Mouse (Mus musculus): ENCODE data around the gene Fzr1.

Gene Fzr1

DNA sequence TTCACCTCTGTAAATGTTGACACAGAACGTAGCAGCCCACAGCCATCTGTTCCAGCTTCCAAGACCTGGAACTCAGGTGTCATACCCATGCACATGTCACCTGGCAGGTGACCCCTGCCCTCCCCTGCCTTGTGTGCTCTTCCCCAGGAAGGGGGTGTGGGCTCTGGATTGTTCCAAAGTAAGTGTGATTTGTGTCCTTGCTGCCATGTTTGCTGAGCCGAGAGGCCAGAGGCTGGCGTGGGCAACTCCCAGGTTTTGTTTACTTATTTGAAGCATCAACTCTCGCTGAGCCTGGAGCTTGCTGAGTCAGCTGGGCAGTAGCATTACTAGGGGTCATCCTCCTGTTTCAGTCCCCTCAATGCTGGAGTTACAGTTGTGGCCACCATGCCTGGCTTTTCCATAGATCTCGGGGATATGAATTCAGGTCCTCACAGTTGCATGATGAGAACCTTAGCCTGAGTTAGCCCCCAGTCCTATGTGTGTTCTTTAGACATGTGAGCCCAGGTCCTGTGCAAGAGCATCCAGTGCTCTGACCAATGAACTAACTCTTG, 10.3 kb upstream of the Fzr1 start, which contains the start of gene Gm48552:
Gm48552 (plus strand) TSS at position 501 of the 551 bp plus-strand sequence.
- in situ Hi-C loops (cut with MboI; ENCODE audit: unreplicated experiment in 2 of 2), result loop anchor here in 1 of 2 experiments (25.0 kb wide), 1 partner anchor 1249 kb away; the partner anchor contains the start of gene Tdg

DNA sequence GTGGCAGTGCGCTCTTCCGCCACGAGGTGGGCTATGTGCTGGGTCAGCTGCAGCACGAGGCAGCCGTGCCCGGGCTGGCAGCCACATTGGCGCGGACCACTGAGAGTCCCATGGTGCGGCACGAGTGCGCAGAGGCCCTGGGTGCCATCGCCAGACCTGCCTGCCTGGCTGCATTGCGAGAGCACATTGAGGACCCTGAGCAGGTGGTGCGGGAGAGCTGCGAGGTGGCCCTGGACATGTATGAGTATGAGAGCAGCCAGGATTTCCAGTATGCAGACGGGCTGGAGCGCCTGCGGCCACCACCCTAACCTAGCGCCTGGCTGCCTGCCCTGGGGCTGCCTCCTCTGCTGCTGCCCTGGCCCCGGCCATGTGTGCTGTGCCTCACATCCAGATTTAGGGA, 9.4 kb upstream of the Fzr1 start:
- in situ Hi-C loops (cut with MboI; ENCODE audit: unreplicated experiment in 2 of 2), result loop anchor here in 1 of 2 experiments (25.0 kb wide), 1 partner anchor 1250 kb away; the partner anchor contains the start of gene Tdg

DNA sequence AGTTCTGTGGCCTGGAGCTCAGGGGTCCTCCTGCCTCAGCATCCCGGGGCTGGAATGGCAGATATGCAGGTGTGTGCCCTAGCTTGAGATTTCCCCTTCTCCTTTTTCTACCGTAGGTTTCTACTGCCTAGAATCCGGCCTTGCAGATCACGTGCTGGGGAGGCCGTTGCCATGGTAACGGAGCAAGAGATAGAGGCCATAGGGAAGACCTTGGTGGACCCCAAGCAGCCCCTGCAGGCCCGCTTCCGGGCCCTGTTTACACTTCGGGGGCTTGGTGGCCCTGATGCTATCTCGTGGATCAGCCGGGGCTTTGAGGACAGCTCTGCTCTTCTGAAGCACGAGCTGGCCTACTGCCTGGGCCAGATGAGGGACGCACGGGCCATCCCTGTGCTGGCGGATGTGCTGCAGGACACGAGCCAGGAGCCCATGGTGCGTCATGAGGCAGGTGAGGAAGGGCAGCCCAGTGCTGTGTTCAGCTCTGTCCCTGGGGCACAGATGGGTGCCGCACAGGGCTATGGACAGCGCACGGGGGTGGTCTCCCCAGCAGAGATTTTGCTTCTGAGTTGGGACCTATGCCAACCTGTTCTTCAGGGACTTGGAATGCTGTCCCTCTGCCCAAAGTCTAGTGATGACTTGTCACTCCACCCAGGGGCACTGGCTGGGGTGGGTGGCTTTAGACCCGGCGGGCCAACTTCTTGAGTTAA, 7.4 kb upstream of the Fzr1 start:
- in situ Hi-C loops (cut with MboI; ENCODE audit: unreplicated experiment in 2 of 2), result loop anchor here in 1 of 2 experiments (25.0 kb wide), 1 partner anchor 1252 kb away; the partner anchor contains the start of gene Tdg

DNA sequence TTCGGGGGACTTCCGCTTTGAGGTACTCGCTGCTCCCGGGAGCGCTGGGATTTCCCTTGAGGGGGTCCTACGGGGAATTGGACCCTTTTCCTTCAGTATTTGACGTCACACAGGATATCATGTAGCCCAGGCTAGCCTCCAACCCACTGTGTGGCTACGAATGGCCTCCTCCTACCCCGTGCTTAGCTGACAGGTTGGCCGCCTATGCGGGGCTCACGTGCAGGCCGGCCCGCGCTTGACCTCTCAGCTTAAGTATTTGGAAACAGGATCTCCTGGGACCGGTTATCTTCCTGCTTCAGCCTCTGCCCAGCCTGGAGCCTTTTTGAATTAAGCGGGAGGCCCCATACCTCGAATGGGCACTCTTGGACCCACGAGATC, 6.3 kb upstream of the Fzr1 start:
- in situ Hi-C loops (cut with MboI; ENCODE audit: unreplicated experiment in 2 of 2), result loop anchor here in 1 of 2 experiments (25.0 kb wide), 1 partner anchor 1253 kb away; the partner anchor contains the start of gene Tdg

DNA sequence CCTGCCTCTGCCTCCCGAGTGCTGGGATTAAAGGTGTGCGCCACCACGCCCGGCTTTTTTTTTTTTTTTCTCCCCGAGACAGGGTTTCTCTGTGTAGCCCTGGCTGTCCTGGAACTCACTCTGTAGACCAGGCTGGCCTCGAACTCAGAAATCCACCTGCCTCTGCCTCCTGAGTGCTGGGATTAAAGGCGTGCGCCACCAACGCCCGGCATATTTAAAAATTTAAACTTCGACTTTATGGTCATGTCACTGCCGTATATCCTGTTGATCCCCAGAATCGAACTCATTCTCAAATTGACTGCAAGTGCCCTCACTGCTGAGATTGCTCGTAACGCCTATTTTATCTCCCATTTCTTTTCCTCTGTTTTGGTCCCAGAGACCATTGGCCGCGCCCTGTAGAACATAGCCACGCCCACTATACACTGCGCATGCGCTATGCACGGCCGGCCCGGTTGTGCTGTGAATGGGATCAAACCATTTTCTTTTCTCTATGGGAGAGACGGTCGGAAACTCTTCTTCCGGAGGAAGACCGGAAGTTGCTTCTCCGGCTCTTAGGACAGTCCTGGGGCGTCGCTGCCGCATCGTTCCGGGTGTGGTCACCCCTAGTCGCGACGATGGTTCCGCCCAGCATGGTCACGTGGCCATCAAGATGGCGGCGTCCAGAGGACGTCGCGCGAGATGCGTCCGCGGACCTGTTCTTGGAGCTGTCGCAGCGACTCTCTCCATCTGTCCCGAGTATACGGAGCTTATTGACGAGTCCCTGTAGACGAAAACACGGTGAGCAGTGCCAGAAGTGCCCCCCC, 5.7 kb upstream of the Fzr1 start, which contains the start of the genes Dohh and Gm48551:
Dohh (plus strand) TSS at position 627 of the 803 bp plus-strand sequence.
Gm48551 (plus strand) TSS at position 665 of the 803 bp plus-strand sequence.
- in situ Hi-C loops (cut with MboI; ENCODE audit: unreplicated experiment in 2 of 2), result loop anchor here in 1 of 2 experiments (25.0 kb wide), 1 partner anchor 1253 kb away; the partner anchor contains the start of gene Tdg

DNA sequence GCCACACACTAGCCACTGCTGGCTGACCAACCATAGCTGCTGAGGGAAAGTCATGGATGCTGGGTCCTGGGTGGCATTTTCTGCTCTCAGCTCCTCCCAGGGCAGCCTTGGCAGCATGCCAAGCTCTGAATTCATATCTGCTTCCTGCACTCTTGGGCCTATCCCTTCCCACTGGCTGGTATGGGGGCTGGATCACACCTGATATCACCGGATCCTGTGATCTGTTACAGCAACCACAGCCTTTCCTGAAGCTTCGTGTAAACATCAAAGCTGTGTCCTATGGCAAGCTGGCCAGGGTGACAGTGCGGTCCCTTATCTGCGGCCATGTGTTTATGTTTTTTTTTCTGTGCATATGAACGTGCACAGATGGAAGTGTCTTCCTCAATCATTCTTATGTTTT, 3.7 kb upstream of the Fzr1 start:
- in situ Hi-C loops (cut with MboI; ENCODE audit: unreplicated experiment in 2 of 2), result loop anchor here in 1 of 2 experiments (25.0 kb wide), 1 partner anchor 1255 kb away; the partner anchor contains the start of gene Tdg

DNA sequence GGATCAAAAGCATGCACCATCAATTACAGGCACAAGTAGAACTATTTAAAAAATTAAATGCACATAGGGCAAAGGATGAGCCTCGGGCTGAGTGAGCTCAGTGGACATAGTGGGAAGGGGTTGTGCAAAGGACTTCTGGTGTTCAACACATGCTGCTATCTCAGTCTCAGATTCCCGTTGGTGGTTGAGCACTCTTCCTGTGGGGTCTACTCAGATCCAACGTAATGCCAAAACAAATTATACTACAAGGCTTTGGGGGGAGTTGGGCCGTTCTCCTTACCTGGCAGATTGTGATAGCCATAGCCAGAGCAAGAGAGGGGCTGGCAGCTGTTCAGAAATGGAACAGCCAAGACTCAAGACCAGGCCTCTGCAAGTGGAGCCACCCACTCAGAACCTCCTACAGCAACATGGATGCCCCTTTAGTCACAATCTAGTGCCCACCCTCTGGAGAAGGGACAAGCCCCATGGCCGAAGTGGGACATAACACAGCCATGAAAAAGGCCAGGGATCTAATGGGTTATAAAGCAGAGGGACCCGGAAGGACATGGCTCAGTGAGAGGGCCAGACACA, 1.6 kb upstream of the Fzr1 start:
- in situ Hi-C loops (cut with MboI; ENCODE audit: unreplicated experiment in 2 of 2), result loop anchor here in 1 of 2 experiments (25.0 kb wide), 1 partner anchor 1257 kb away; the partner anchor contains the start of gene Tdg

DNA sequence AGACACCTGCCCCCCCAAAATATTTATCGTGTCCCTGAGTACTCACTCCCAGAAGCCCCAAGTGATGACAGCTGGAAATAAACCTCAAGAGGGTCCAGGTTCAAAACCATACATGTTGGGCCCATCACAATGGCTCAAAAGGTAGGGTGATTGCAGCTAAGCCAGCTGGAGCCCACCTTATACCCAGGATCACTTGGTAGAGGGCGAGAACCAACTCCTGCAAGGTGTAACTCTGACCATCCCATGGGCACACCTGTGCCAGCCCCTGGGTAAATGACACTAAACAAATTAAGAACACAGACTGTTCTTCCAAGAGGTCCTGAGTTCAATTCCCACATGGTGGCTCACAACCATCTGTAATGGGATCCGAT, 852 bp upstream of the Fzr1 start:
- in situ Hi-C loops (cut with MboI; ENCODE audit: unreplicated experiment in 2 of 2), result loop anchor here in 1 of 2 experiments (25.0 kb wide), 1 partner anchor 1258 kb away; the partner anchor contains the start of gene Tdg

DNA sequence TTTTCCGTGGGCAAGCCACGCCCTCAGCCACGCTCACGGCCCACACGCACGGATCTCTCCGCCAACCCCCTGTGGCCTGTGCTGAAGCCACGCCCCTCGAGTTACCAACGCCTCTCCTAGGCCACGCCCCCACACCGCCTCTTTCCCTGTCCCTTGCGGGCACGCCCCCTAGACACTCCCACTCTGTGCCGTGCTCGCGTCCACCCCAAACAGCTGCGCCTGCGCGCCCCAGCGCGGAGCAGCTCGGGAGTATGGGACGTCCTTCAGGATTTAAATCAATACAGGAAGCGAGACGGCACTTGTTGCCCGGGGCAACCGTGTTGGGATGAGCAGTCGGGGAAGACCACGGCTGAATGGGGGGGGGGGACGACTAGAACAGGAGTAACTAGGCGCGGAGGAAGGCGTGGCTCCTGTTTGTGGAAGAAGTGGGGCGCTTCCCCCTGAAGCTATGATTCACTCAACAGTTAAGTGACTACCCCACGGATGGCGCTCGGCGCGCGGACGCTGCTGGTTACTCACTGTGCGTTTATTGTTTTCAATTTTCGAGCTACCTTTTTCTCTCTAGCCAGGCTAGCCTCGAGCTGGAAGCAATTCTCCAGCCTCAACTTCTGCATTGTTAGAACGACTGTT, 352 bp upstream of the Fzr1 start:
- in situ Hi-C loops (cut with MboI; ENCODE audit: unreplicated experiment in 2 of 2), result loop anchor here in 1 of 2 experiments (25.0 kb wide), 1 partner anchor 1259 kb away; the partner anchor contains the start of gene Tdg

DNA sequence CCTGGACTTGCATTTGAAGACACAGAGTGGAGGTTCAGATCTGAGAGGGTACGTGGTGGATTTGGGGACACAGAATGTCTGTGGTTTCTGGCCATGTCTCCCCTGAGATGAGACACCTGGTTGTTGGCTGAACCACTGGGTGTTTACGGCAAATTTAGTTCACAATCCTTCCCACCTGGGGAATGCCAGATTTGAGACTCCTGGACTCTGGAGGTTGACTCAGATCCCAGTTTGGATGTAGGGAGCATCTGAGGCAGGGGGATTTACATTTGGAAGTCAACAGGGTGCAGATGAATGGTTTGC, 1.0 kb downstream of the Fzr1 start:
- in situ Hi-C loops (cut with MboI; ENCODE audit: unreplicated experiment in 2 of 2), result loop anchor here in 1 of 2 experiments (25.0 kb wide), 1 partner anchor 1260 kb away; the partner anchor contains the start of gene Tdg

DNA sequence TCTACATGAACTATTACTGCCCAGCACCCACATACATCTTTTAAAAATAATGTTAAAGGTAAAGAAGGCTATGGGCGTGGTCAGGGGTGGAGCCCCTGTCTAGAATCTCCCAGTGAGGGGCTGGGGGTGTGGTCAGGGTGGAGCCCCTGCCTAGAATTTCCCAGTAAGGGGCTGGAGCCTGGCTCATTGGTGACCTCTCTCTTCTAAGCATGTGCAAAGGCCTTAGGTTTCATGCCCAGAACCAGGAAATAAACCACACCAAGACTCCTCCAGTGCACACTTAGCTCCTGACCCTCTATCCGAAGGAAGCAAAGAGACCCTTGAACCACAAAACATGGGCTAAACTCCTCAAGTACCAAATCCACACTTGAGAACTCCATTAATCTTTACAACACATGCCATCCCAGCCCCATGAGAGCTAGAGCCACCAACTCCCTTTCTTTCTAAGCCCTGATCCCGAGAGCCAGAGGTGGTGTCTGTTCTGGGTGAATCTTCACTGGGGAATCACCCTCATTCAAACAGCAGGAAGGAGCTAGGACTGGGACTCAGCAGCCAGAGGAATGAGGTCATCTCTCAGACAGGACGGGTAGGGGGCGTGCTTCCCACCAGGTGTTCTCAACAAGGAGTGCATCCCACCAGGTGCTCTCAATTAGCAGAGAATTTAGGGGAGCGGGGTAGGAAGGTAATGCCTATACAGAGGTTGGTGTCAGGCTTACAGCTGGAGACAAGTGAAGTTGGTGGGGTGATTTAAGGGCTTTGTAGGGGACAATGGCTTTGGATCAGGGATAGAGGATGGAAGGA, 1.6 kb downstream of the Fzr1 start:
- in situ Hi-C loops (cut with MboI; ENCODE audit: unreplicated experiment in 2 of 2), result loop anchor here in 1 of 2 experiments (25.0 kb wide), 1 partner anchor 1261 kb away; the partner anchor contains the start of gene Tdg

DNA sequence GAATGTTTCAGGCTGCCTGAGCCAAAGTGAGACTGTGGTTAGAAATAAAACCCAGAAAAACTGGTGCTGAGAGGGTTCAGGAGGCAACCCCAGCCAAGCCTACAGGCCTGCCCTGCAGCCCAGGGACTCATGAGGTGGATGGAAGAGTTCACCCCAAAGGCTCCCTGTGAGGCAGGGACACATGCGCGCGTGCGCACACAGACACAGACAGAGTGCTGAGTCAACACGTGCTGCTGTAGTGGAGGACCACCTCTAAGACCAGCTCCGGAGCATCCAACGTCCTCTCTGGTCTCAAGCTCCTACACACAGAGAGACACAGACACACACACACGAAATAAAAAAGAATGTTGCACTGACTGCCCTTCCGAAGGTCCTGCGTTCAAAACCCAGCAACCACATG, 3.0 kb downstream of the Fzr1 start:
- in situ Hi-C loops (cut with MboI; ENCODE audit: unreplicated experiment in 2 of 2), result loop anchor here in 1 of 2 experiments (25.0 kb wide), 1 partner anchor 1262 kb away; the partner anchor contains the start of gene Tdg

DNA sequence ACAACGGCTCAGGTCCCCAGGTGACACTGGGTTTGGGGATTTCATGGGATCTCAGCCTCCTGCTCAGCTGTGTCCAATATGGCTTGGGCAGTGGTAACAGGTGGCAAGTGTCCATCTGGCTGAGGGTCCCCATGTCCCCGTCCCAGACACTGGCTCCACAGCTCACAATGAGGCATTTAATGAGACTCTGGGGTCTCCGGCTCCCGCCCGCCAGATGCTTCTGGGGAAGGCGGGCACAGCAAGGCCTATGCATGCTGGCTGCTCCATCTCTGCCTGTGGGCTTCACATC, 11.2 kb downstream of the Fzr1 start:
- in situ Hi-C loops (cut with MboI; ENCODE audit: unreplicated experiment in 2 of 2), result no loop called here

DNA sequence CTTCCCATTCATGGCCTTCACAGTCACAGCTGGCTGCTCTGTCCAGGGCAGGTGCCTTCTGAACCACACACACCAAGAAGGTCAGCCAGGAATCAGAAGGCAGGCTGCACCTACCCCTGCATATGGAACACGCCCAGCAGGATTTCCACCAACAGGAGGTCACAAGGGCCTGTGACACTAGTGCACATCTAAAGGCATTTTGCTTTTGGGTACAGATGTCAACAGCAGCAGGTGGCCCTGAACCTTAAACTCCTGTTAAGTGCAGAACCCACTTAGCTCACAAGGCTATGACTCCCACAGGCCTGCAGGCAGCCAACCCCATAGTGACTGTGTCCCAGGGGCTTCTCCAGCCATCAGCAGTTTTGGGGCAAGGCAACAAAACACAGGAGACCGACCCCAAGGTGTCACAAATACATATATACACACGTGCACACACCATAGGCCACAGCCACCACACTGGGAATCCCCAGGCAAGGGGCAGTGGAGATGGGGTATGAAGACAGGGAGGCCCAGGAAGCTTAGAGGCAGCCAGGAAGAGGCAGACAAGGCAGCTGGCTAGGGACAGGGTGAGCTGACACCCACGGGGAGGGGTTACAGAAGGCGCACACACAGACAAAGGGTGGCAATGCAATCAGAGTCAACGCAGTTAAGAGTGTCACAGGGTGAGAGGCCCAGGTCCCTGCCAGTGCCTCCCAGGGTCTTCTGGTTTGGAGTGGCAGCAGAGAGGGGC, 11.7 kb downstream of the Fzr1 start:
- in situ Hi-C loops (cut with MboI; ENCODE audit: unreplicated experiment in 2 of 2), result no loop called here

DNA sequence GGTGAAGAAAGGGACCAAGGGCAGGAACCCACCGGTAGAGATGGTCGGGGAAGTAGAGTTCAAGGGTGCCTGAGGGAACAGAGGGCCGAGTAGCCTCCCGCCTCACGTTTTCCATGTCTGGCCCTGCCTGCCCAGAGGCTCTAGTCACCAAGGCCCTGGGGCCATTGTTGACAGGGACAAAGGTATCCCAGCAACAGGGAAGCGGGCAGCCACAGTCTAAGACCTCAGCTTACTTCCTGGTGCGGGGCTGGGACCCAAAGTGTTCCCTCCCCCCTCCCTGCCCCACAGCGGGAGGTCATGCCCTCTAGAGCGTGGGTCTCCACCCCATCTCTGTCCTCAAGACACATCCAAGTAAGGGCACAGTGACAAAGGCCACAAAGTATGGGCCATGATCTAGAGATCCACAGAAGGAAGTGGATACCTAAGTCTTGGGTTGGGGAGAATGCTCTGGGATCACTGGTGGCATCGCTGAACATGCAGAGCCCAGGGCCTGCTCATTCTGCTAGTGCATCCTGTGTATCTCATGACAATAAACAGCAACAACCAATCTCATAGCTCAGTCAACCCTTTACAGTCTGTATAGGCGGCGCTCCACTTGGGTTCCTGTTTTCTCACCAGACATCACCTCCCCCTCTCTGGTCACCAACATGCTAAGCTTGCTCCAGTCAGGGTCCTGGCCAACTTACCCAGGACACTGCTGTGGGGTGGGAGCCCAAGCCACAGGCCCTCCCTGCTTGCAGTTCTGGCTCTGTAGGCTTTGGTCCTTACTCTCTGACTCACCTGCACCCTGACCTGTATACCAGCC, 12.4 kb downstream of the Fzr1 start, which contains the start of gene 4930404N11Rik:
4930404N11Rik (minus strand) TSS at position 145 of the 805 bp plus-strand sequence.
- in situ Hi-C loops (cut with MboI; ENCODE audit: unreplicated experiment in 2 of 2), result no loop called here

DNA sequence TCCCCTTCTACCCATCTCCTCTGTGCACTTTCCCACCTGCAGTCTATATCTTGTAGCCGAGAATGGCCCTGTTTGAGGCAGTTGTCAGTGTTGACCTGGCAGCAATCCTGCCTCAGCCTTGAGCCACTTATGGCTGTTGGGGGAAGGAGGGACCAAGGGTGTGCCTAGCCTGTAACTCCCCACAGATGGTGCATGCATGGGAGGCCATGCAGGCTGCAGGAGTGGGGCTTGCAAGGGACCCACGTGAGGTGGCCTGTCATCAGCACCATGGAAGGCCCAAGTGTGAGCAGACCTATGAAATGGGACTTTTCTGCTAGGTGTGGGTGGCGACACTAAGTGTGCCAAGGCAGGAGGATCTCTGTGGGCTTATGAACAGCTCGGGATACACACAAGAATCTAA, 13.2 kb downstream of the Fzr1 start:
- in situ Hi-C loops (cut with MboI; ENCODE audit: unreplicated experiment in 2 of 2), result no loop called here

DNA sequence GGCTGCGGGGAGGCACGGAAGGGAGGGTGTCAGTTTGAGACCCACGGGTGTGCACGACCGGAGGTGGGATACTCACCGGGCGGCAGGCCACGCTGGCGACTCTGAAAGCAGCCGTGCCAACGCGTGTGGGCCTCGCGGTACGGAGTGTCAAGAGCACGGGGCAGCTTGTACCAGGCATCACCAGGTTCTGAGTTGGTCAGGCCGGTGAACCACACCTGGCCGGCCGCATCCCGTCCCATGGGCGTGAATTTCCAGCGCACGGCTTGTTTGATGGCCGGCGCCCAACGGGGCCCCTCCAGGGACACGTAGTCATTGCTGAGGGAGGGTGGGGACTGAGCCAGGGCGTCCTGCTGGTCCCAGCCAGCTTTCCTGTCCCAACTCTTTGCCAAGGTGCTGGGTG, 13.7 kb downstream of the Fzr1 start:
- in situ Hi-C loops (cut with MboI; ENCODE audit: unreplicated experiment in 2 of 2), result no loop called here

Measured in v-Abl transformed pro-B cells (cell line).